Mouse (Mus musculus) neutrophil, adult 5-6 weeks (primary cell): ENCODE data around the gene Acad12. TPM values are rescaled to one million over a fixed set of nuclear protein-coding genes. Genes with fewer than 3 reads are reported as not detected.

Experiments
- ATAC-seq: fragments of 151-379, 151-347 bp; 2 replicates; pipeline ENCODE4 v1.8.0; 2017; ENCODE audit warnings: mild to moderate bottlenecking, moderate TSS enrichment; ENCODE audit not compliant: insufficient number of reproducible peaks, poor library complexity, low FRiP score, severe bottlenecking; ENCODE audit errors: extremely low read depth
- total RNA-seq: library from RNA; stranded (forward); fragments of 200-1000 nt; gene quantifications from 2 replicates; pipeline ENCODE4 v1.2.3, GENCODE M21; 2017

Gene Acad12
- total RNA-seq, 1 experiment from 2014 or later, result 7.3 TPM

- no peak for ATAC-seq
These were observed 28.8 kb downstream of the Acad12 start for GRCm38 (mm10) chr5:121589928-121590327.

GRCm38 (mm10) chr5:121586400-121587039, 32.2 kb downstream of the Acad12 start:
- ATAC-seq, result peak; percentile 67

DNA sequence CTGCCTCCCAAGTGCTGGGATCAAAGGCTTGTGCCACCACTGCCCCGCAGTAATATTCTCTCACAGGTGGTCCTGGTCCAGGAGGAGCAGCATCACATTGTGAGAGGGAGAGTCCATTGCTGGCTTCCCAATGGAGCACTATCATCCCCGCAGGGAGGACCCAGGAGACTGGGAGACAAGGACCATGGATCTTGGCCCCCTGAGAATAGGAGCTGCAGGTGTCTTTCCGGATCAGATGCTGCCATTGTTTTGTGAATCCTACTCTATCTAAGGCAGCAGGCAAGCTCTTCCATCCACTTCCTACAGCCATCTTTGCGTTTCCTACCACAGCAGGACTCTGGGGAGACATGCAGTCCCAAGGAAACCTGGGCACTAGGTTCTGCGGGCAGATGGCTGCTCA, 33.0 kb downstream of the Acad12 start:
- no peak for ATAC-seq

DNA sequence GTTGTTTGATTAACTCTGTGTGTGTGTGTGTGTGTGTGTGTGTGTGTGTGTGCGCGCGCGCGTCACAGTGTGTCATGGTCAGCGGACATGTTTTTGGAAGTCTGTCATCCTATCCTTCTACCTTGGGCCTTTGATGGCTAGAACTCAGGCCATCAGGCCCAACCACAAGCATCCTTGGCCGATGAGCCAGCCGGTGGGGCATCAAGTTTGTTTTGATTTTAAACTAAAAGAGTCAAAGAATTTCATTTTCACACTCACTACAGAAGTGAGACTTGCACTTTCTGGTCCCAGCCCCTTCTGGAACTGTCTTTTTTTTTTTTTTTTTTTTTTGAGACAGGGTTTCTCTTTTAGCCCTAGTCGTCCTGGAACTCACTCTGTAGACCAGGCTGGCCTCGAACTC, 33.7 kb downstream of the Acad12 start:
- no peak for ATAC-seq

DNA sequence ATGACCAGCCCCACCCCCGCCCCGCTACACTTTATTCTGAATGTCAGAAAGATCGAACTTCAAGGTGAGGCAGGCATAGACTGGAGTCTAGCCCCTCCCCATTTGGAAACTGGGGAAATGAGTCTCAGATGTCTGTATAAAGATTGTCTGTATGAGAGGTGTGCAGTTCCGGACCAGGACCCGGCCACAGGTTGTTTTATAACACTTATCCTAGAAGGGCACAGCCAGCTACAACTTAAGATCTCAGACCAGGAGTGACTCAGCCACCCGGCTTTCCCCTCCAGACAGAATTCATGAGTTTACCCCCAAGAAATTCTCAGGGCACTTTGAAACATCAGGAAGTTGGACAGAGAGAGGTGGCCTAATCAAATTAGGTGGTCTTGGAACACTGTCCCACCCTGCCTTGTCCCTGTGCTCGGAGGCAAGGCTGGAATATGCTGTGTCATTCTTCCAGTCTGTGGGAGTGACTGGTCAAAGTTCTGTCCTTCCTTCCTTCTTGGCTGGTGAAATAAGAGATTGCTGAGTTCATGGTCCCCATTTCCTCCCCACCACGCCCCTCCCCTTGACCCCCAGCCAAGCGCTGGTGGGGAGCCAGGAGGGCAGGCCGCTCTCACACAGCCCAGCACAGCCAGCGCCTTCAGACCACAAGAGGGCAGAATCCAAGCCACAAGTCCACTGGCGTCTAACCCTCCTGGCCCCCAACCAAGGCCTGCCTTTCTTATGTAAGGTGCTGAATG, 34.8 kb downstream of the Acad12 start:
- peak; percentile 69 for ATAC-seq

DNA sequence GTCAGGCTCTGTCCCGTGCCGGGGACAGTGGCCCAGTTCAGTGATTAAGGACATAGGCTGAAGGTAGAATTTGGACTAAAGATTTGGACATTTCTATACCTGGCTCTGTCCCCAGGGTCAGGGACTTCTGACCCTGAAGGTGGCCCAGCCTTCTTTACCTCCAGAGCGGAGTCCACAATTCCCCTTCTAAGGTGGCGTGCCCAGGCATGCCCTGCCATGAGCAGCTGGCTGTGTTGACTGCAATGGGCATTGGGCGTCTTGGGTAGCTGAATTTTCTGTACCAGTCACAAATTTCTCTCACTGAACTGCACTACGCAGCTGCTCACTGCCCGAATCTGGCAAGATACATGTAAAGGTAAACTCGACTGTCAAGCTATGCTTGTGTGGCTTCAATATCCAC, 36.8 kb downstream of the Acad12 start:
- no peak for ATAC-seq

- ATAC-seq, result no peak
These were observed 41.7 kb downstream of the Acad12 start for GRCm38 (mm10) chr5:121576927-121577488.

DNA sequence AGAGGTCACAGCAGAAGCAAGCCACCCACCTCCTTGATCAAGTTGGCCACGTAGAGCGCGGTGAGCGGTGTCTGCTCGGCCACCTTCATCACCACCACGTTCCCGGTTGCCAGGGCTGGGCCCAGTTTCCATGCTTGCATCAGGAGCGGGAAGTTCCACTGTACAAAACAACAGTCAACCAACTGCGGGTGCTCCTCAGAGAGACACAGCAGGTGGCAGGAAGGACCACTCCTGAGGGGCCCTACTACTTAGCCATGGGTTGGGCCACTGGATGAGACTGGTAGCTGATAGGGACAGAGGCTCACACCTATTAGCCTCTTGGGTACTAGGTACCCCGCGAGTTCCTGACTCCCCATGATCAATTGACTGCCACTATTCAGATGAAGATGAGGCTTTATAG, 42.9 kb downstream of the Acad12 start:
- no peak for ATAC-seq

- ATAC-seq, result no peak
These were observed 44.6 kb downstream of the Acad12 start for GRCm38 (mm10) chr5:121574145-121574544.

- ATAC-seq, result no peak
These were observed 48.0 kb downstream of the Acad12 start for GRCm38 (mm10) chr5:121570787-121571186.

- no peak for ATAC-seq
These were observed 48.8 kb downstream of the Acad12 start for GRCm38 (mm10) chr5:121569881-121570420.

- no peak for ATAC-seq
These were observed 52.6 kb downstream of the Acad12 start for GRCm38 (mm10) chr5:121566035-121566681.

- ATAC-seq, result peak; percentile 92
These were observed 54.3 kb downstream of the Acad12 start for GRCm38 (mm10) chr5:121564468-121564895.

DNA sequence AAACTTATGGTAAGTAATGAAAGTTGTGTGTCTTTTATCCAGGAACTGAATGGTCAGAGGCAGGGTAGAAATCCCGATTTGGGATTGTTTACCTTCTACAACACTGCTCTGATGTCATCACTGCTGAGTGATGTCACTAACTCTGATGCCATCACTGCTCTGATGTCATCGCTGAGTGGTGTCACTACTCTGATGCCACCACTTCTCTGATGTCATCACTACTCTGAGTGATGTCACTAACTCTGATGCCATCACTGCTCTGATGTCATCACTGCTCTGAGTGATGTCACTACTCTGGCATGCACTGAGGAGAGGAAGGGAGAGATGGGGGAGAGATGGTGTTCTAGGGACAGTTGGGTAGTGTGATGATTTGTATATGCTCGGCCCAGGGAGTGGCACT, 56.3 kb downstream of the Acad12 start:
- ATAC-seq, result no peak

DNA sequence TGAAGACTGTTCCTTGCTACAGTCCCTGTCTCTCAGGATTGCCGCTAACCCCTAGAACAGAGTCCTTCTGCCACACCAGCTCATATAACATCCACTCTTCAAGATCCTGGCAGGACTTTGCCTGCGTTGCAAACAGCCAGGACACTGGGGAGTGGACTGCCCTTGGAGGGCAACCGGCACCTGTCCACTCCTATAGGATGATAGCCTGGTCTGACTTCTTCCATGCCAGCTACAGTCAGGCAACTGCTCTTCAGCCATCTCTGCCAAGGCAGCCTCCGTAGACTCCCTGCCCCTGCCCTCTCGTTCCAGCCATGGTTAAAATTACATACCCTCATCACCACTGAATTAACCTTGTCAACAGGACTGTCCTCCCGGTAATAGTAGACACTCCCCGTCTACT, 69.5 kb downstream of the Acad12 start:
- no peak for ATAC-seq

DNA sequence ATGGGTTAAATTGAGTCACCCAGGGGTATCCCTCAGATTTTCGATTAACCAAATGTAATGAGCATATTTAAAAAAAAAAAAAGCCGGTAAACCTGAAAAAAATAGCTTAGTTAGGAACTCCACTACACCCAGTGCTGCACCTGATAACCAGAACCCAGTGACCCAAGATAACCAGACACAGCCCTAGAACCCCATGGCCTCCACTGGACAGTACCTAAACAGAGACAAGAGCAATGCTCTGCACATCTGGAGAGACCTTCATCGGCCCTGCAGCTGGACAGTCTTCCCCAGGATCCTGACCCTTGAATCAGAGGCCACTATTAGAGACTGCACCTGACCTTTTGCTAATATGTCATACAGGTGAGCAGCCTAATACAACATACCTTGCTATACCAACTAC, 71.7 kb downstream of the Acad12 start:
- ATAC-seq, result no peak
